Mouse (Mus musculus) bone marrow macrophage, adult 2 months (primary cell): ENCODE results near the gene Ubald2. TPM values are rescaled to one million over a fixed set of nuclear protein-coding genes. Genes with fewer than 3 reads are reported as not detected.
"Not testable (repeated sequence)": the region's sequence is repeated elsewhere in the genome, so short reads cannot be mapped to it uniquely, and the experiment has no call there.

ENCODE experiments used
- H3K27ac ChIP-seq: 2 replicates; pipeline ENCODE4 v1.5.1; 2012; ENCODE audit warnings: low read depth, low read length; ENCODE audit not compliant: insufficient read depth
- H3K4me1 ChIP-seq: 2 replicates; pipeline ENCODE4 v1.6.1; 2012; ENCODE audit warnings: low read length; ENCODE audit not compliant: control insufficient read depth, insufficient read depth
- H3K4me3 ChIP-seq: 2 replicates; pipeline ENCODE4 v1.5.1; 2012; ENCODE audit warnings: mild to moderate bottlenecking, low read length, moderate library complexity; ENCODE audit not compliant: insufficient read depth
- CTCF ChIP-seq: IDR thresholded peaks from 2 replicates; pipeline ENCODE4 v1.5.1; 2012; ENCODE audit warnings: low read depth, mild to moderate bottlenecking, low read length, moderate library complexity
- POLR2A ChIP-seq: IDR thresholded peaks from 2 replicates; pipeline ENCODE4 v1.6.1; 2012; ENCODE audit warnings: mild to moderate bottlenecking, low read depth, low read length, borderline replicate concordance
- polyA plus RNA-seq: library from polyadenylated mRNA; stranded (reverse); fragments of >200 nt; gene quantifications from 2 replicates; pipeline ENCODE4 v1.2.4, GENCODE M21; 2012; ENCODE audit not compliant: missing spikeins, insufficient read depth, insufficient read length

Gene Ubald2
- polyA plus RNA-seq, 1 experiment: 152 TPM

- Histone ChIP-seq H3K4me3 (no peak overlapping the region), H3K4me1 (peaks cover 7% of the 10 kb centered on the region), H3K27ac (no peak overlapping the region)
- TF ChIP-seq CTCF: no peak
- no peak for TF ChIP-seq POLR2A
Measured at GRCm38 (mm10) chr11:116397517-116398347, 36.2 kb upstream of the Ubald2 start.

GRCm38 (mm10) chr11:116398348-116398677 lies 35.6 kb upstream of the Ubald2 start:
- no peak for TF ChIP-seq CTCF
- TF ChIP-seq POLR2A: no peak
- H3K27ac ChIP-seq: no peak overlapping the region
- peaks cover 7% of the 10 kb centered on the region for H3K4me1 ChIP-seq
- H3K4me3 ChIP-seq: no peak overlapping the region

GRCm38 (mm10) chr11:116400560-116400959 lies 33.3 kb upstream of the Ubald2 start:
- Histone ChIP-seq H3K27ac (no peak overlapping the region), H3K4me3 (no peak overlapping the region), H3K4me1 (peaks cover 7% of the 10 kb centered on the region)
- TF ChIP-seq POLR2A: no peak
- no peak for TF ChIP-seq CTCF

- Histone ChIP-seq H3K27ac (no peak overlapping the region), H3K4me3 (no peak overlapping the region), H3K4me1 (peaks cover 17% of the 10 kb centered on the region)
- TF ChIP-seq POLR2A (no peak), CTCF (no peak)
Measured at GRCm38 (mm10) chr11:116405601-116406000, 28.3 kb upstream of the Ubald2 start.

- Histone ChIP-seq H3K4me1 (peaks cover 22% of the 10 kb centered on the region), H3K4me3 (no peak overlapping the region), H3K27ac (no peak overlapping the region)
- TF ChIP-seq POLR2A (no peak), CTCF (no peak)
Measured at GRCm38 (mm10) chr11:116406231-116406728, 27.6 kb upstream of the Ubald2 start.

- no peak for TF ChIP-seq CTCF
- TF ChIP-seq POLR2A: no peak
- 0 out of 2 replicates have a peak overlapping the region, but pooled peaks have one; percentile 10 for H3K27ac ChIP-seq
Measured at GRCm38 (mm10) chr11:116409008-116409407, 24.9 kb upstream of the Ubald2 start.

GRCm38 (mm10) chr11:116410415-116410814 lies 23.5 kb upstream of the Ubald2 start:
- H3K4me1 ChIP-seq: peaks cover 27% of the 10 kb centered on the region
- H3K27ac ChIP-seq, H3K4me3 ChIP-seq: not testable (repeated sequence)

More at GRCm38 (mm10) chr11:116409008-116409407, 24.9 kb upstream of the Ubald2 start:
- Histone ChIP-seq H3K4me3 (no peak overlapping the region), H3K4me1 (peaks cover 27% of the 10 kb centered on the region)

- Histone ChIP-seq H3K4me1 (peaks cover 28% of the 10 kb centered on the region), H3K4me3 (peak overlapping the region; percentile 67), H3K27ac (no peak overlapping the region)
- TF ChIP-seq POLR2A (no peak), CTCF (no peak)
Measured at GRCm38 (mm10) chr11:116411582-116411981, 22.3 kb upstream of the Ubald2 start.

GRCm38 (mm10) chr11:116412028-116412827 lies 21.7 kb upstream of the Ubald2 start:
- H3K27ac ChIP-seq: no peak overlapping the region; the same call in 1 of the 2 replicates
- TF ChIP-seq CTCF (no peak), POLR2A (no peak)
- peaks cover 30% of the 10 kb centered on the region for H3K4me1 ChIP-seq
- H3K4me3 ChIP-seq: peak overlapping the region; percentile 67
